Mouse (Mus musculus): Measurements from ENCODE around the gene Hrk.

Gene Hrk

GRCm38 (mm10) chr5:118165462-118165861 lies 1.0 kb downstream of the Hrk start:
- no peak for DNase-seq (ENCODE audit: low spot score in 2 of 2)

GRCm38 (mm10) chr5:118167561-118167995 lies 3.1 kb downstream of the Hrk start:
- no peak for DNase-seq (ENCODE audit: low spot score in 2 of 2)

- DNase-seq (ENCODE audit: low spot score in 2 of 2): no peak
These were observed 5.1 kb downstream of the Hrk start for GRCm38 (mm10) chr5:118169222-118170221.

GRCm38 (mm10) chr5:118170888-118171529 lies 6.6 kb downstream of the Hrk start:
- DNase-seq (ENCODE audit: low spot score in 2 of 2): no peak

GRCm38 (mm10) chr5:118171665-118172064 lies 7.2 kb downstream of the Hrk start:
- DNase-seq (ENCODE audit: low spot score in 2 of 2): no peak

GRCm38 (mm10) chr5:118172078-118172723 lies 7.8 kb downstream of the Hrk start:
- no peak for DNase-seq (ENCODE audit: low spot score in 2 of 2)

GRCm38 (mm10) chr5:118174310-118175009 lies 10.0 kb downstream of the Hrk start:
- DNase-seq (ENCODE audit: low spot score in 2 of 2): no peak

GRCm38 (mm10) chr5:118175137-118175536 lies 10.7 kb downstream of the Hrk start:
- DNase-seq (ENCODE audit: low spot score in 2 of 2): no peak

GRCm38 (mm10) chr5:118177640-118178039 lies 13.2 kb downstream of the Hrk start:
- DNase-seq (ENCODE audit: low spot score in 2 of 2): no peak

GRCm38 (mm10) chr5:118186903-118187633 lies 22.6 kb downstream of the Hrk start:
- no peak for DNase-seq (ENCODE audit: low spot score in 2 of 2)

- DNase-seq (ENCODE audit: low spot score in 2 of 2): no peak
These were observed 23.9 kb downstream of the Hrk start for GRCm38 (mm10) chr5:118188356-118188755.

- no peak for DNase-seq (ENCODE audit: low spot score in 2 of 2)
These were observed 26.0 kb downstream of the Hrk start for GRCm38 (mm10) chr5:118190491-118190890.

GRCm38 (mm10) chr5:118192221-118192620 lies 27.8 kb downstream of the Hrk start:
- no peak for DNase-seq (ENCODE audit: low spot score in 2 of 2)

- DNase-seq (ENCODE audit: low spot score in 2 of 2): no peak
These were observed 33.0 kb downstream of the Hrk start for GRCm38 (mm10) chr5:118197421-118197820.

- no peak for DNase-seq (ENCODE audit: low spot score in 2 of 2)
These were observed 35.2 kb downstream of the Hrk start for GRCm38 (mm10) chr5:118199670-118200069.

GRCm38 (mm10) chr5:118204675-118205440 lies 40.4 kb downstream of the Hrk start:
- DNase-seq (ENCODE audit: low spot score in 2 of 2): no peak

- no peak for DNase-seq (ENCODE audit: low spot score in 2 of 2)
These were observed 41.4 kb downstream of the Hrk start for GRCm38 (mm10) chr5:118205852-118206251.

- no peak for DNase-seq (ENCODE audit: low spot score in 2 of 2)
These were observed 49.6 kb downstream of the Hrk start for GRCm38 (mm10) chr5:118214012-118214411.

- no peak for DNase-seq (ENCODE audit: low spot score in 2 of 2)
These were observed 50.1 kb downstream of the Hrk start for GRCm38 (mm10) chr5:118214418-118215154.
